Mouse (Mus musculus): ENCODE measurements around the gene Trpm3. TPM values are rescaled to one million over a fixed set of nuclear protein-coding genes. Genes with fewer than 3 reads are reported as not detected.

The Trpm3 gene
- polyA plus RNA-seq, 1 experiment from 2014 or later = 0.37 TPM

DNA sequence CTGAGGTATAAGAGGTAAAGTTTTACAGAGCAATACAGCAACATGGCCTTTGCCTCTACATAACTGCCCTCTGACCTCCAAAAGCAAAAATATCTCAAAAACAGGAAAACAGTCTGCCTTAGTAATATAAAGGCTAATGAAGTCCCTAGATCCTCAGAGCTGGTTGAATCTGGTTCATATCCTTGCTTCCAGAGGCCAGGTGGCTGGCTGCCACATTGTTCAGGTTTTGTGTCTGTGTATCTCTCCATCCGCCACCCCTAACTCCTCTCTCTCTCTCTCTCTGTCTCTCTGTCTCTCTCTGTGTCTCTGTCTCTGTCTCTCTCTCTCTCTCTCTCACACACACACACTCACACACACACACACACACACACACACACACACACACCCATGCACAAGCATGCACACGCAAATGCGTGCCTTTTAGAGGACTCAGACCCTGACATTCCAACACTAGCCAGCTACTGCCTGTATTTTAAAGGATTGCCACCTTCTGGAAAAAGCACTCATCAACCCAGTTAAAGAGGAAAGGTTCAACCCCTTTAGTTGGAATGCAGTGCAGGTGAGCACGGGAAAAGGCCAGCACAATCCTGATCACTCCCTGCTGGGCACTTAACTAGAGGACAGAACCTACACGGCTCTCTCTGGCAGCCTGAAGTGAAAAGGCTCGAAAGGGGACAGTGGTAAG lies 902.8 kb downstream of the Trpm3 start:
- Histone ChIP-seq H3K36me3 (ENCODE audit: control insufficient read depth, insufficient read depth, low read length) (no peaks in the 10 kb centered on the region), H3K9me3 (ENCODE audit: control insufficient read depth, low read length) (no peaks in the 10 kb centered on the region), H3K4me3 (ENCODE audit: low read depth, low read length) (no peak overlapping the region), H3K27me3 (replicated peaks; ENCODE audit: control insufficient read depth, insufficient read depth, low read length) (no peaks in the 10 kb centered on the region), H3K9ac (ENCODE audit: low read length) (no peak overlapping the region), H3K4me1 (replicated peaks; ENCODE audit: control insufficient read depth, insufficient read depth, low read length) (no peaks in the 10 kb centered on the region), H3K27ac (ENCODE audit: low read depth) (no peak overlapping the region), H3K4me2 (ENCODE audit: low read length) (no peak overlapping the region)
- ATAC-seq (replicated peaks; ENCODE audit: low FRiP score, low TSS enrichment, low read depth) (no peak), DNase-seq (ENCODE audit: low spot score) (peak; percentile 39)
- 65% methylated on average over 6 of the region's 6 CpGs for WGBS

- H3K27me3 ChIP-seq (replicated peaks; ENCODE audit: control insufficient read depth, insufficient read depth, low read length) = no peaks in the 10 kb centered on the region
- no peak overlapping the region for H3K27ac ChIP-seq (ENCODE audit: low read depth)
- no peak overlapping the region for H3K4me2 ChIP-seq (ENCODE audit: low read length)
- no peaks in the 10 kb centered on the region for H3K36me3 ChIP-seq (ENCODE audit: control insufficient read depth, insufficient read depth, low read length)
- DNase-seq (ENCODE audit: low spot score) (peak; percentile 46), ATAC-seq (replicated peaks; ENCODE audit: low FRiP score, low TSS enrichment, low read depth) (no peak)
- no peak overlapping the region for H3K4me3 ChIP-seq (ENCODE audit: low read depth, low read length)
- 59% methylated on average over 6 of the region's 6 CpGs for WGBS
- H3K9ac ChIP-seq (ENCODE audit: low read length) = no peak overlapping the region
- no peaks in the 10 kb centered on the region for H3K9me3 ChIP-seq (ENCODE audit: control insufficient read depth, low read length)
- H3K4me1 ChIP-seq (replicated peaks; ENCODE audit: control insufficient read depth, insufficient read depth, low read length) = no peaks in the 10 kb centered on the region
Observed at GRCm38 (mm10) chr19:23042168-23042733, 903.4 kb downstream of the Trpm3 start.

- peak; percentile 33 for DNase-seq (ENCODE audit: low spot score)
- Histone ChIP-seq H3K9me3 (ENCODE audit: control insufficient read depth, low read length) (no peaks in the 10 kb centered on the region), H3K27me3 (replicated peaks; ENCODE audit: control insufficient read depth, insufficient read depth, low read length) (no peaks in the 10 kb centered on the region), H3K4me3 (ENCODE audit: low read depth, low read length) (no peak overlapping the region), H3K4me2 (ENCODE audit: low read length) (no peak overlapping the region), H3K36me3 (ENCODE audit: control insufficient read depth, insufficient read depth, low read length) (no peaks in the 10 kb centered on the region), H3K9ac (ENCODE audit: low read length) (no peak overlapping the region), H3K27ac (ENCODE audit: low read depth) (no peak overlapping the region), H3K4me1 (replicated peaks; ENCODE audit: control insufficient read depth, insufficient read depth, low read length) (no peaks in the 10 kb centered on the region)
- no peak for ATAC-seq (replicated peaks; ENCODE audit: low FRiP score, low TSS enrichment, low read depth)
Observed at GRCm38 (mm10) chr19:23043699-23044098, 904.9 kb downstream of the Trpm3 start.

MicroRNAs within 50 kb of the gene (microRNA counts, 519-probe panel; counts per million panel counts)
- microRNA mmu-miR-204 = not detected

Small RNAs within 50 kb of the gene (microRNA-seq; reads per million reads assigned to microRNA genes)
- gene Mir204 = 16.8 reads per million, percentile 44 among the genes with 10 or more reads in this experiment
